Mouse (Mus musculus) embryonic fibroblast, embryonic 13.5 days (primary cell): ENCODE results near the gene Pgm2l1. TPM values are rescaled to one million over a fixed set of nuclear protein-coding genes. Genes with fewer than 3 reads are reported as not detected.
A peak's percentile ranks its signal among the peaks of the same experiment; 100 is the strongest.

Source experiments
- H3K27ac ChIP-seq: 2 replicates; pipeline ENCODE4 v1.5.1; 2012; ENCODE audit warnings: low read length, control low read depth, inconsistent platforms; ENCODE audit not compliant: insufficient read depth
- H3K4me1 ChIP-seq: 2 replicates; pipeline ENCODE4 v1.6.1; 2011; ENCODE audit warnings: low read length; ENCODE audit not compliant: control insufficient read depth, insufficient read depth
- H3K4me3 ChIP-seq: 2 replicates; pipeline ENCODE4 v1.5.1; 2011; ENCODE audit warnings: mild to moderate bottlenecking, control low read depth, low read length; ENCODE audit not compliant: insufficient read depth
- CTCF ChIP-seq: IDR thresholded peaks from 2 replicates; pipeline ENCODE4 v1.5.1; 2011; ENCODE audit warnings: mild to moderate bottlenecking, control low read depth, low read length, moderate library complexity, borderline replicate concordance; ENCODE audit not compliant: insufficient read depth
- POLR2A ChIP-seq: IDR thresholded peaks from 2 replicates; pipeline ENCODE4 v1.6.1; 2011; ENCODE audit warnings: low read depth, mild to moderate bottlenecking, control low read depth, low read length, moderate library complexity
- polyA plus RNA-seq: library from polyadenylated mRNA; stranded (reverse); fragments of >200 nt; gene quantifications from 2 replicates; pipeline ENCODE4 v1.2.4, GENCODE M21; 2011; ENCODE audit warnings: low read depth; ENCODE audit not compliant: missing spikeins, insufficient read length

Pgm2l1 gene
- polyA plus RNA-seq, 1 experiment = 8.6 TPM

DNA sequence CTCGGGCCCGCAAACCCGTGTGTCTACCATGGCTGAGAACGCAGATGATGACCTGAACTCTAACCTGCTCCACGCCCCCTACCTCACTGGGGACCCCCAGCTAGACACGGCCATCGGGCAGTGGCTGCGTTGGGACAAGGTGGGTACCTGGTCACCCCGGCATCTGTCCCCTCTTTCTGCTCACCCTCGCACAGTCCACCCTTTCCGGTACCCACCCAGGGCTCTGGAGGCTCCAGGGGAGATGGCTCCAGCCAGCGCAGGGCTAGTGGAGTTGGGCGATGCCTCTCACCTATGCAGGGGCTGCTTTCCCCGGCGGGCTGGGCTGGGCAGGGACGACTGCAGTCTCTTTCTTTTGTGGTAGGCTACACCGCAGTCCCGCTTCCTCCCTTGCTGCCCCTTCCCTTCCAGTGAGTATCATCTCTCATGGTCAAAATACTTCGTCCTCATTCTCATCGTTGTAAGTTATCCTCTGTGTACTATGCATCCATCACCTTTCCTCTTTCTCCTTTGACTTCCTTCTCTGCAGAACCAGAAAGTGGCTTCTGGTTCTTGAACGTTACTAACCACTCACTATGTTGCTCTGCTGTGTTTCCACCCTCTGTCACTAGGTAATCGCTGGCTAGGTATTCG is 817 bp downstream of the Pgm2l1 start:
- TF ChIP-seq CTCF (no peak), POLR2A (no peak)
- Histone ChIP-seq H3K4me1 (no peaks in the 10 kb centered on the region), H3K27ac (no peak overlapping the region), H3K4me3 (peak overlapping the region; percentile 67)

DNA sequence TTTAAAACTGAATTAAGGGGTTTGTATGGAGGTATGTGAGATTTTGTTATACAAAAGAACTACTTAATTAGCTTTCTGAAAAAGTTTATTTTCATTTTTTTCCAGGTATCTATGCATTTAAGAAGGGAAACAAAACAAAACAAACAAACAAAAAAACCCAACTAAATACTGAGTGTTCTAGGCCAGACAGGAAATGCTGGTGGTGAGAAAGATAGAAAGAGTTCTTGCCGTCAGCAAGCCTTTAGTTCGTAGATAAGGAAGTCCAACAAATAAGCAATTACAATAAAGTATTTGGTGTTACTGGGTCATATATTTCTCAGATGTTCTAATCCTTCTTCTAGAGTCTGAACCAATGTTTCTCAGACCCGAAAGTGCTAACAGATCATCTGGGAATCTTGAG is 1.8 kb downstream of the Pgm2l1 start:
- Histone ChIP-seq H3K4me1 (no peaks in the 10 kb centered on the region), H3K4me3 (no peak overlapping the region), H3K27ac (no peak overlapping the region)
- TF ChIP-seq CTCF (no peak), POLR2A (no peak)

DNA sequence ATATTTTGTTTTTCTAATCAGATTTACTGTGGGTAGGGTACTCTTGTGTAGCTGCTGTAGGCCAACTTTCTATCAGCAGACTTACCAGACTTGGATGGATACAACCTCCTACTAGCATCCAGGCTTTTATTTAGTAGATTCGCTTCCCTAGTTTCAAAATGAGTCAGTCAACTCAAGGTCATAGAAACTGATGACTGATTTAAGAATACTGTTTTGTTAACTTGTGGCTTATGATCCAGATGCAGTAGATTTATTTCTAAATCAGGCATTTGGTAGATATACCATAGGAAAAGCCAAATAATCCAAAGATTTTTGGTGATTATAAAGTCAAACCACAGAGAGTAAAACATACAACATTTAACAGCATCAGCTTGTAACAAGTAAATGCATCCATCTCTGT is 3.5 kb downstream of the Pgm2l1 start:
- no peak overlapping the region for H3K27ac ChIP-seq
- TF ChIP-seq POLR2A = no peak
- no peak for TF ChIP-seq CTCF
- no peak overlapping the region for H3K4me3 ChIP-seq
- H3K4me1 ChIP-seq = no peaks in the 10 kb centered on the region

DNA sequence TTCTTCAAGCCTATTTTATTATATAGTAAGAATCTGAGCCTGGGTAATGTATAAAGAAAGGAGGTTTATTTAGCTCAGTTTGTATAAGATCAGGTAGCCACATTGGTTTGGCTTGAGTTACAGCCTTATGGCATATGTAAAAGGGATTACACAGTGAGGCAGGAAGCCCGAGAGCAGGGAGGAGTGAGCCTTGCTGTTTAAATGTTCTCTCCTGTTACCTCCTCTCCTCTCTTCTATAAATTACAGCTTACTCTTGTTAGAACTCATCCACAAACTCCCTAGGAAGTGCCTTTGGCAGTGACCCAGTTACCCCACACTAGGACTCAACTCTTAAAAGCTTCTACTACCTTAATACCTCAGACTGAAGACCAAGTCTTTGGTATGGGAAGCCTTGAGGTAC is 4.5 kb downstream of the Pgm2l1 start:
- TF ChIP-seq POLR2A (no peak), CTCF (no peak)
- no peak overlapping the region for H3K4me3 ChIP-seq
- no peak overlapping the region for H3K27ac ChIP-seq
- H3K4me1 ChIP-seq = no peaks in the 10 kb centered on the region

DNA sequence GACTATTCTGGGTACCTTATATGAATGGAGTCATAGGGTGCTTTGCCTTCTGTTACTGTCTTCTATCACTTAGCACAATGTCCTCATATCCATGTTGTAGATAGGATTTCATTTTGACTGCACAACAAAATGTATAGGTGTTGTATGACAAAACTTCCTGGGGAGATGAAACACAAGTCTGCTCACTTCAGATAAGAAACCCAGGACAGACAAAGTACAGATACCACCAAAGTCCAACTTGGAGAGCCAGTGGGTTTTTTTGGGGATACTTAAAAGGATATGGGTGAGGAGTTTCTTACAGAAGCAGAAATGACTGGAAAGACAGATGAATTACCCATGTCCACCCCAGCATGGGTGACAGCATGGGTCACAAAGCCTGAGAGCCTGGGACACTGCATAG is 6.5 kb downstream of the Pgm2l1 start:
- H3K4me3 ChIP-seq = no peak overlapping the region
- no peak for TF ChIP-seq POLR2A
- TF ChIP-seq CTCF = no peak
- H3K4me1 ChIP-seq = no peaks in the 10 kb centered on the region
- H3K27ac ChIP-seq = no peak overlapping the region

DNA sequence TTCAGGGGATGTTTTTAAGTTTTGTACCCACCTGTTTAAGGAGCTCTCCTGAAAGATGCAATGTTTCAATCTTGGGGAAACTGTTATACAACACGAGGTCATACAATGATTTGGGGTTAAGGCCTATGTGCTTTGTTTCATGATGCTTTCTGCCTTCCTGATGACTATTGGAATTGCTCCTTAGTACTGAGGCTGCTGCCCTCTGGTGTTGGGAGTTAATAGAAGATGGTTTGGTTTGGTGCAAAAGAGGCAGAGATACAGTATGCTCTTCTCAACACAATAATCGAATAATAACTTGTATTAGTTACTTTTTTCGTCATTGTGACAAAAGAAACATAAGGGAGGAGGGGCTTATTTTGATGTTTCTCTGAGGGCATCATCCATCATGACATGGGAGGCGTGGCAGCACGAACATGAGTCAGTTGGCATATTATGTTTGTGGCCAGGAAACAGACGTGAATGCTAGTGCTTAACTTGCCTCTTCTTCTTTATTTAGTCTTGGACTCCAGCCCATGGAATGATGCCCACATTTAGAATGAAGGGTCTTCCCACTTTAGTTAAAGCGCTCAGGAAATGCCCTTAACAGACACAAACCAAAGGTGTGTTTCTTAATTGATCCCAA is 7.2 kb downstream of the Pgm2l1 start:
- H3K4me3 ChIP-seq = no peak overlapping the region
- H3K27ac ChIP-seq = no peak overlapping the region
- peaks cover 2% of the 10 kb centered on the region; the same call in 1 of the 2 replicates for H3K4me1 ChIP-seq
- TF ChIP-seq CTCF (no peak), POLR2A (no peak)

DNA sequence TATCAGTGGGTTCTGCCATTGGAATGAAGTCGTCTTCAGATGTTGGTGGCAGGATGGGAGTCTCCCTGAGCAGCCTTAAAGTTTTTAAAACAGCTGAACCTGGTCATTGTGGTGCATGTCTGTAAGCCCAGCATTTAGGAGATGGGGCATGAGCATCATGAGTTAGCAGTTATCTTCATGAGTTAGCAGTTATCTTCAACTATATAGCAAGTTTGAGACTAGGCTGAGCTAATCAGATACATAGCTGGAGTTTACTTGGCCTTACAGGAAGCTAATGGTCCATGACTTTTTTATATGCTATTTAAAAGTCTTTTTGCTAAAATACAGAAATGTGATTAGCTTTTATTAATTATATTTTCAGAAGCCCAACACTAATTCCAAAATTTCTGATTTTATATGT is 11.1 kb downstream of the Pgm2l1 start:
- TF ChIP-seq POLR2A (no peak), CTCF (no peak)
- Histone ChIP-seq H3K27ac (no peak overlapping the region; the same call in 1 of the 2 replicates), H3K4me1 (peaks cover 2% of the 10 kb centered on the region; the same call in 1 of the 2 replicates), H3K4me3 (no peak overlapping the region)

DNA sequence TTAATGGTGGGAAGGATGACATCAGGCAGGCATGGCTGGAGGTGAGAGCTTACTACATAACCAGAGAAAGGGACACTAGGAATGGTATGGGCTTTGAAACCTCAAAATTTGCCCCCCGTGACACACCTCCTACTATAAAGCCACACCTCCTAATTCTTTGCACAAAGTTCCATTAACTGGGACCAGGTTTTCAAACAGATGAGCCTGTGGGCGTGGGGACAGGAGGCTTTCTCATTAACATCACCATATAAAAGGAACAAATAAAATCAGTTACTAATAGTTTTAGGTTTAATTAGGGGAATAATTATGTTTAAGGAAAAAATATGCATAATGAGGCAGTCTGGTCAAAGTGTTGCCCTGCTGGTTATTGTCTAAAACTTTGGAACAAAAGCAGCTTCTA is 13.4 kb downstream of the Pgm2l1 start:
- Histone ChIP-seq H3K4me1 (peaks cover 2% of the 10 kb centered on the region; the same call in 1 of the 2 replicates), H3K27ac (no peak overlapping the region), H3K4me3 (no peak overlapping the region)
- TF ChIP-seq CTCF (no peak), POLR2A (no peak)

DNA sequence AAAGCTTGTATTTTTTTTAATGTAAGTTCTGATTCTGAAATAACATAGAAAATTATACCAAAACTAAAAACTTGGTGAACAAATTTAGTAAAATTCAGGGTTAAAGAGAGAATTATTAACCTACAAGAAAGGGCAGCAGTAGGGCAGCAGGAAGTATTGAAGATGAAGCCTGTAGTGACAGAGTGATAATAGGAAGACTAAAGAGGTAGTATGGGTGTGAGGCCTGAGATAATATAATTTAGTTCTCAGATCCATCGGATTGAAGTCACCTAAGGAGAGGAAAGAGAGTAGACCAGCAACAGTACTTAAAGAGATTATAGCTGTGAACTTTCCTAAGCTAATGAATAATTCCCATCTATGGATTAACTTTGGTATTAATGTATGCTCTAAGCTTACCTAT is 15.8 kb downstream of the Pgm2l1 start:
- peaks cover 2% of the 10 kb centered on the region; the same call in 1 of the 2 replicates for H3K4me1 ChIP-seq
- no peak overlapping the region for H3K4me3 ChIP-seq
- H3K27ac ChIP-seq = no peak overlapping the region
- TF ChIP-seq CTCF (no peak), POLR2A (no peak)

DNA sequence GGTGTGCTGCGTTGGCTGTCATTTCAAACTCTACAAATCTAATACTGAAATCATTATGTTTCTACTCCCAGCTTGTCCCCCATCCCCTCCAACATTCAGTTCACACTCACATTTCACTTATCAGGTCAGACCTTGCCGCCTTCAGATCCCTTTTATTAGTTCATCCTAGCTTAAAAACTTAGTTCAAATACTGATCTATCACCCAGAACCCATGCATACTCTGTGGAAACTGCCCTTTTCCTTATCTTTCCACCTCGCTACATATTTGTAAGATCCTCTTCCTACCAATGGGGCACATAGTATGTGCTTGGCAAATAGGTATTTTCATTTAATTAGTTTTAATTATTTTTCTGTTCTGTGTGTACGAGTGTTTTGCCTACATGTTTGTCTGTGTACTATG is 17.0 kb downstream of the Pgm2l1 start:
- Histone ChIP-seq H3K27ac (no peak overlapping the region), H3K4me3 (no peak overlapping the region), H3K4me1 (no peaks in the 10 kb centered on the region)
- TF ChIP-seq POLR2A (no peak), CTCF (no peak)
